Mouse (Mus musculus) small intestine, adult 2 months (tissue): ENCODE data around the gene Gm5244. TPM values are rescaled to one million over a fixed set of nuclear protein-coding genes. Genes with fewer than 3 reads are reported as not detected.
A peak's percentile ranks its signal among the peaks of the same experiment; 100 is the strongest.

Experiments used
- H3K27ac ChIP-seq: fragments of 200-500 bp; 2 replicates; pipeline ENCODE4 v1.5.1; 2012; ENCODE audit warnings: low read depth, low read length, control low read depth, inconsistent platforms; ENCODE audit not compliant: insufficient read depth
- H3K27me3 ChIP-seq: fragments of 200-500 bp; 2 replicates; pipeline ENCODE4 v1.6.1; 2012; ENCODE audit warnings: mild to moderate bottlenecking, moderate library complexity, low read length, inconsistent platforms; ENCODE audit not compliant: control insufficient read depth, insufficient read depth
- H3K36me3 ChIP-seq: fragments of 200-500 bp; 2 replicates; pipeline ENCODE4 v1.6.1; 2012; ENCODE audit warnings: mild to moderate bottlenecking, low read length, control low read depth, inconsistent platforms; ENCODE audit not compliant: control insufficient read depth, insufficient read depth
- H3K4me1 ChIP-seq: fragments of 200-500 bp; 2 replicates; pipeline ENCODE4 v1.6.1; 2012; ENCODE audit warnings: low read length, inconsistent platforms, mixed read lengths; ENCODE audit not compliant: control insufficient read depth, insufficient read depth, insufficient read length
- H3K4me3 ChIP-seq: fragments of 200-500 bp; 2 replicates; pipeline ENCODE4 v1.5.1; 2012; ENCODE audit warnings: low read depth, mild to moderate bottlenecking, control low read depth, inconsistent platforms, low read length, moderate library complexity
- CTCF ChIP-seq: fragments of 200-500 bp; IDR thresholded peaks from 2 replicates; pipeline ENCODE4 v1.5.1; 2012; ENCODE audit warnings: low read depth, mild to moderate bottlenecking, control low read depth, inconsistent platforms, low read length, moderate library complexity, mixed read lengths; ENCODE audit not compliant: insufficient replicate concordance, insufficient read length; ENCODE audit errors: extremely low read depth
- POLR2A ChIP-seq: fragments of 200-500 bp; IDR thresholded peaks from 2 replicates; pipeline ENCODE4 v1.6.1; 2012; ENCODE audit warnings: low read depth, mild to moderate bottlenecking, control low read depth, inconsistent platforms, low read length, moderate library complexity
- WGBS: fragments of 180-500 bp; shearing (Covaris S2); methylation state at CpG from one replicate; pipeline ENCODE4 v1.1.7; 2018; 5-methylcytosine and 5-hydroxymethylcytosine counted together
- polyA plus RNA-seq: library from polyadenylated mRNA; depleted of rRNA; stranded (reverse); fragments of >200 nt; gene quantifications from 2 replicates; pipeline ENCODE4 v1.2.3, GENCODE M21; 2012

Gm5244 gene
- polyA plus RNA-seq, 1 experiment: not detected

DNA sequence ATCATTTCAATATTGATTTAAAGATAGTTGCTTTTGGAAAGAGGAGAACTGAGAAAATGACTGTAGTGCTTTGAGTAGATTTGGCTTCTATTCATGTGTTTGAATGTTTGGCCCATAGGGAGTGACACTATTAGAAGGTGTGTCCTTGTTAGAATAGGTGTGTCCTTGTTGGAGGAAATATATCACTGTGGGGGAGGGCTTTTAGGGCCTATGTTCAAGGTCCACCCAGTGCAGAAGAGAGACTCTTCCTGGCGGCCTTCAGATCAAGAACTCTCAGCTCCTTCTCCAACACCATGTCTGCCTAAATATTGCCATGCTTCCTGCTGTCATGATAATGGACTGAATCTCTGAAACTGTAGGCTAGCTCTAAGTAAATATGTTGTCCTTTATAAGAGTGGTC lies 42.2 kb upstream of the Gm5244 start:
- Histone ChIP-seq H3K27ac (peak overlapping the region; percentile 7; the same call in 1 of the 2 replicates), H3K4me3 (no peak overlapping the region), H3K4me1 (peaks cover 2% of the 10 kb centered on the region; the same call in 1 of the 2 replicates), H3K27me3 (no peaks in the 10 kb centered on the region), H3K36me3 (no peaks in the 10 kb centered on the region)
- WGBS: 29% methylated on average over 1 of the region's 1 CpGs
- TF ChIP-seq POLR2A: no peak
- TF ChIP-seq CTCF: no peak

DNA sequence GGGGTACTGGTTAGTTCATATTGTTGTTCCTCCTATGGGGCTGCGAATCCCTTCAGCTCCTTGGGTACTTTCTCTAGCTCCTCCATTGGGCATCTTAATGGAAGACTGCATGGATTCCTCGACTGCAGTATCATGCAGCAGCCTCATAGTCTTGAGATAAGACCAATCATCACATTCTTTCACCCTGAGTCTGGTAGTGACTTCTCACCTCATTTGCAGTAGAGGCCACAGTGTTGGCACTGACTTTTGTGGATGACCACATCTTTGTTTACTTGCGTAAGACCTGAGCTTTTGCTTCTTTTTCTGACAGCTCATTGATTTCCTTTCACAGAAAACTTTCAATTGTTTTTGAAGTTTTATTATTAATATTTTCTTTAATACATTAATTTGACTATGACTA lies 40.8 kb upstream of the Gm5244 start:
- no peaks in the 10 kb centered on the region for H3K27me3 ChIP-seq
- WGBS: 80% methylated on average over 3 of the region's 3 CpGs
- no peak overlapping the region for H3K27ac ChIP-seq
- TF ChIP-seq POLR2A (no peak), CTCF (no peak)
- no peaks in the 10 kb centered on the region for H3K36me3 ChIP-seq
- no peak overlapping the region for H3K4me3 ChIP-seq
- H3K4me1 ChIP-seq: peaks cover 2% of the 10 kb centered on the region; the same call in 1 of the 2 replicates

DNA sequence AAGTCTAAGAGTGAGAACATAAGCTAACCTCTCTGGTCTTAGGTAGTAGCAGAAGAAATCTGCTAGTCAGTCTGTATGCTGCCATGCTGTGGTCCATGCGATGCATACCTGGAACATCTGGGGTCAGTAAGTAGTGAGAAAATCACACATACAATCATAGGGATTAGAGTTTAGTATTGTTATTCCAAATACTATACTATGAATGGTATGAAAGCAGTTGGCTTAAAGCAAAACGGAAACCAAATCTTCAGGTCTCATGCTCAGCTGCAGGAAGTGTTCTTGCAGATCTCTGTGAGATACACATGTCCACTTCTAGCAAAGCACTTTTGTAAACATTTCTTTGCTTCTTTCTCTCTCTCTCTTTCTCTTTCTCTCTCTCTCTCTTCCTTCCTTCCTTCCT lies 40.3 kb upstream of the Gm5244 start:
- Histone ChIP-seq H3K4me1 (peaks cover 2% of the 10 kb centered on the region; the same call in 1 of the 2 replicates), H3K4me3 (no peak overlapping the region), H3K36me3 (no peaks in the 10 kb centered on the region), H3K27me3 (no peaks in the 10 kb centered on the region), H3K27ac (no peak overlapping the region)
- TF ChIP-seq POLR2A (no peak), CTCF (no peak)
- WGBS: 45% methylated on average over 2 of the region's 2 CpGs

DNA sequence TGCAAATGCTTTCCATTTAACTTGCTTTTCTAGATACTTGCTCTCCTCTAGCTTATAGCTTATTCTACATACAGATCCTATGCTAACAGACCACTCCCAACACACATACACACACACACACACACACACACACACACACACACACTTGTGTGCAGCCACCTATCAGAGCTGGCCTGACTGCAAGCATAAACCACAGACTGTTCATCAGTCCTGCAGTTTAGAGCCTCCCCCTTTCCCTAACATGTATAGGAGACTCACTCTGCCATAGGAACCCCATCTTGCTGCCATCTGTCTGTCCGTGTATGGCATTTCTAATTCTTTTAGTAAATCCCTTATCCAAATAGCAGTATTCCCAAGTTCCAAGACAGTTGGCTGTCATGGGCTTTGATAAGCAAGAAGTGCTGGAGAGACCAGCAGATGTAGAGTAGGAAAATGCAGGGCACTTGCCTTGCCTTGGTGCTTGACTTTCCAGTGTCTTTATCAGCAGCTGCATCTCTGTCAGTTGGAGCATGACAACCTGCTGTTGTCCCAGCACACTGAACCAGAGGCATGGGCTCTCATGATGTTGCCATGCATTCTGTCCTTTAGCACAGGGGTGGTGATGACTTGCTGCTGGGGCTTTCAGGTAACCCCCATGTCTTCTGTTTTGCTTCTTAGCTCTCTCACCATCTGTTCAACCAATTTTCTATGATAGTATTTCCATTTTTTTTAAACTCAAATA lies 33.7 kb upstream of the Gm5244 start:
- TF ChIP-seq CTCF (no peak), POLR2A (no peak)
- Histone ChIP-seq H3K27ac (no peak overlapping the region), H3K4me3 (no peak overlapping the region), H3K4me1 (no peaks in the 10 kb centered on the region), H3K36me3 (0 out of 2 replicates have a peak, but pooled peaks cover 1% of the 10 kb centered on the region), H3K27me3 (no peaks in the 10 kb centered on the region)
- 75% methylated on average over 1 of the region's 1 CpGs for WGBS

DNA sequence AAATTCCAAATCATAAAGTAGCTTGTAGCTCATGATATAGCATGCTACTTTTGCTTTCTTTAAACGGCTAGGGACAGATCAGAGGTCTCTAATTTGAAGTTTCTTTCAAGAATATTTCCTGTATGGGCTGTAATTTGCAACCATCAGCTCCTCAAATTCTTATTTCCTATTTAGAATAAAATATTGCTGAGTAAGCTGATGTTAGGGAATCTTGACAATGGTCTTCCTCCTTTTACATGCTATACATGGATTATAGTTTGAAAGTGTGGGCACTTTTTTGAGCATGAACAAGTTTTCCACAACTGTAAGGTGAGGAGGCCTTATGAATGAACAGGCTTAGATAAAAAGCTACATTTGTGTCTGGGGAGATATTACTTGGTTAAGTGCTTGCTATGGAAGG lies 32.6 kb upstream of the Gm5244 start:
- Histone ChIP-seq H3K4me1 (no peaks in the 10 kb centered on the region), H3K27ac (no peak overlapping the region), H3K27me3 (no peaks in the 10 kb centered on the region), H3K4me3 (no peak overlapping the region), H3K36me3 (0 out of 2 replicates have a peak, but pooled peaks cover 1% of the 10 kb centered on the region)
- no peak for TF ChIP-seq POLR2A
- no peak for TF ChIP-seq CTCF
- 71% methylated on average over 1 of the region's 1 CpGs for WGBS

DNA sequence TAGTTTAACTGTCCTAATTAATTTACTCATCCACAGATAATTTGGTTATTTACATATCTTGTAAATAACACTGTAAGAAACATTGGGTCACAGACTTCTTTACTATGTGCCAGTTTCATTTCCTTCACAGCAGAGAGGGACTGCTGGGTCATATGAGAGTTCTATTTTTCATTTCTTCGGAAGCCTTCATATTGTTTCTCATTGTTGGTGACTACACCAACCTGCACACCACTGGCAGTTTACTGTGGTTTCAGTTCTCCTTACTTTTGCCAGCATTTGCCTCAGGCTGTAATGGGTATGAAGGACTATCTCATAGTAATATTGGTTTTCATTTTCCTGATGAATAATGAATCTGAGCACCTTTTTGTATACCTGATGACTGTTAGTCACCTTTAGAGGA lies 28.0 kb upstream of the Gm5244 start:
- no peaks in the 10 kb centered on the region for H3K27me3 ChIP-seq
- H3K4me1 ChIP-seq: no peaks in the 10 kb centered on the region
- H3K4me3 ChIP-seq: no peak overlapping the region
- no peak overlapping the region for H3K27ac ChIP-seq
- TF ChIP-seq POLR2A (no peak), CTCF (no peak)
- 75% methylated on average over 1 of the region's 1 CpGs for WGBS
- H3K36me3 ChIP-seq: no peaks in the 10 kb centered on the region

DNA sequence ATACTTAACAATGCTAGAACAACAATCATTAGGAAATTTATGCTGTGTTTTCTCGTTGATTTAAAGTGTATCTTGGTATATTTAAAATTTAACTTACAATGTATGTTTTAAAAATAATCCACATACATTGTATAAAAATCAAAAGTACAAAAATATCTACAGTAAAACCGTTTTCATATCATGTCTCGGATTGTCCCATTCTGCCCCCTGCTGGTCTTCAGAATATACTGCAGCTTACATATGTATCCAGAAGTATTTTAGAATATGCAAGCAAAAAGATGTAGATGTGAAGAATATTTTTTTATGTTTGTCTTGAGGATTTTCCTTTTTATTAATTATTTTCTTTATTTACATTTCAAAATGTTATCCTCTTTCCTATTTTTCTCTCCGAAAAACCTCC lies 26.1 kb upstream of the Gm5244 start:
- Histone ChIP-seq H3K4me3 (no peak overlapping the region), H3K36me3 (no peaks in the 10 kb centered on the region), H3K27me3 (no peaks in the 10 kb centered on the region), H3K4me1 (no peaks in the 10 kb centered on the region), H3K27ac (no peak overlapping the region)
- no peak for TF ChIP-seq POLR2A
- no peak for TF ChIP-seq CTCF
- WGBS: 24% methylated on average over 4 of the region's 4 CpGs
